Mouse (Mus musculus) megakaryocyte, embryonic 14.5 days (primary cell): ENCODE data around the gene Sncb.

ENCODE experiments used
- FLI1 ChIP-seq: IDR thresholded peaks from 2 replicates; pipeline ENCODE4 v1.6.1; 2012; ENCODE audit warnings: low read length, inconsistent platforms, mixed read lengths
- GATA1 ChIP-seq: IDR thresholded peaks from 3 replicates; pipeline ENCODE4 v1.6.1; 2012; ENCODE audit warnings: mixed read lengths, low read length, inconsistent platforms, borderline replicate concordance

DNA sequence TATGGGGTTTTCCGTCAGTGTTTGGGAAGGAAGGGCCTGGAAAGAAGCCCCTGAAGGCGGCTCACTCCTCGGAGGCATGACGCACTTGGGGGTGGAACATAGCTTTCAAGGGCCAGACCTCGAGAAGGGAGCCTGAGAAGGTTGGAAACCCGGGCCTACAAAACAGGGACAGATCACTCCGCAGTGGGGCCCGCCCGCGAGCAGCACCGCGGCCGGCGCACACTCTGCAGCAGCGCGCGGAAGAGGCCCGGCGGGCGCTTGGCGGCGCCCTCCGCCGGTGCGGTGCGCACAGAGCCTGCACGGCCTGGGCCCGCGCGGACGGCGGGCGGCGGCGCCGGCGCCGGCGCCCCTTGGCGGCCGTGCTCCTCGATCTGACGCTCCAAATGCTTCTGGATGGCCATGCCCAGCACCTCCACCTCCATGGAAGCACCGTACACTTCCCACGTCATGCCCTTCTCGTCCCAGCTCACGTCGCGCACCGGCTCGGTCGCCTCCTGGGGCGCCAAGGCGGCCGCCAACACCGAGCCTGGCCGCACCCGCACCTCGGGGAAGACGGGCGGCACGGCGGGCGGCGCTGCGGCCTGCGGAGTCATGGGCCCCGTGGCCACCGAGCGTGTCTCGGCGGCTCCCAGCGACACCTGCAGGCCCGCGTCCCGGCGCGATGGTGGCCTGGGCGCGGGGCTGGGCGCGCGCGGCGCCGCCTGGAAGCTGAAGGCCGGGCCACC, 28.7 kb downstream of the Sncb start:
- TF ChIP-seq GATA1 = no peak
- no peak for TF ChIP-seq FLI1
